Mouse (Mus musculus): Measurements from ENCODE around the gene Nek7.

Gene Nek7

GRCm38 (mm10) chr1:138571038-138571441 is 48.9 kb downstream of the Nek7 start:
- DNase-seq (ENCODE audit: low spot score), result no peak

- DNase-seq (ENCODE audit: low spot score), result no peak
Observed at GRCm38 (mm10) chr1:138568434-138569232, 51.3 kb downstream of the Nek7 start.

- no peak for DNase-seq (ENCODE audit: low spot score)
Observed at GRCm38 (mm10) chr1:138567946-138568345, 52.0 kb downstream of the Nek7 start.

- no peak for DNase-seq (ENCODE audit: low spot score)
Observed at GRCm38 (mm10) chr1:138564677-138565076, 55.3 kb downstream of the Nek7 start.

GRCm38 (mm10) chr1:138560733-138561132 is 59.2 kb downstream of the Nek7 start:
- DNase-seq (ENCODE audit: low spot score), result no peak

GRCm38 (mm10) chr1:138559213-138560101 is 60.5 kb downstream of the Nek7 start:
- no peak for DNase-seq (ENCODE audit: low spot score)

GRCm38 (mm10) chr1:138558342-138558741 is 61.6 kb downstream of the Nek7 start:
- DNase-seq (ENCODE audit: low spot score), result no peak

- DNase-seq (ENCODE audit: low spot score), result no peak
Observed at GRCm38 (mm10) chr1:138554926-138555325, 65.0 kb downstream of the Nek7 start.

- DNase-seq (ENCODE audit: low spot score), result no peak
Observed at GRCm38 (mm10) chr1:138550184-138550583, 69.8 kb downstream of the Nek7 start.

- DNase-seq (ENCODE audit: low spot score), result no peak
Observed at GRCm38 (mm10) chr1:138542170-138542515, 77.8 kb downstream of the Nek7 start.

- DNase-seq (ENCODE audit: low spot score), result no peak
Observed at GRCm38 (mm10) chr1:138541495-138542169, 78.3 kb downstream of the Nek7 start.

- DNase-seq (ENCODE audit: low spot score), result no peak
Observed at GRCm38 (mm10) chr1:138539713-138540112, 80.2 kb downstream of the Nek7 start.

GRCm38 (mm10) chr1:138538217-138538616 is 81.7 kb downstream of the Nek7 start:
- DNase-seq (ENCODE audit: low spot score), result no peak

- no peak for DNase-seq (ENCODE audit: low spot score)
Observed at GRCm38 (mm10) chr1:138535758-138536574, 84.0 kb downstream of the Nek7 start.

GRCm38 (mm10) chr1:138530604-138531003 is 89.3 kb downstream of the Nek7 start:
- DNase-seq (ENCODE audit: low spot score), result no peak

- no peak for DNase-seq (ENCODE audit: low spot score)
Observed at GRCm38 (mm10) chr1:138523962-138524361, 96.0 kb downstream of the Nek7 start.

GRCm38 (mm10) chr1:138518235-138518634 is 101.7 kb downstream of the Nek7 start:
- no peak for DNase-seq (ENCODE audit: low spot score)

GRCm38 (mm10) chr1:138517360-138518099 is 102.4 kb downstream of the Nek7 start:
- DNase-seq (ENCODE audit: low spot score), result no peak

GRCm38 (mm10) chr1:138516946-138517345 is 103.0 kb downstream of the Nek7 start:
- no peak for DNase-seq (ENCODE audit: low spot score)

- DNase-seq (ENCODE audit: low spot score), result no peak
Observed at GRCm38 (mm10) chr1:138515362-138515761, 104.6 kb downstream of the Nek7 start.

- no peak for DNase-seq (ENCODE audit: low spot score)
Observed at GRCm38 (mm10) chr1:138513982-138514381, 106.0 kb downstream of the Nek7 start.

All from ovary, postnatal 14 days (tissue).